Mouse (Mus musculus) common myeloid progenitor, adult 5-6 weeks (primary cell): ENCODE results near the gene Scrt2. TPM values are rescaled to one million over a fixed set of nuclear protein-coding genes. Genes with fewer than 3 reads are reported as not detected.

Experiments
- ATAC-seq: replicated peaks from 2 replicates; pipeline ENCODE4 v1.8.0; 2016; ENCODE audit warnings: low read depth, mild to moderate bottlenecking, moderate TSS enrichment, inconsistent platforms; ENCODE audit not compliant: poor library complexity, severe bottlenecking
- total RNA-seq: library from RNA; stranded (forward); fragments of 200-1000, 187-1606 nt; gene quantifications from 2 replicates; pipeline ENCODE4 v1.2.3, GENCODE M21; 2017

Scrt2 gene
- total RNA-seq, 1 experiment from 2014 or later: not detected

DNA sequence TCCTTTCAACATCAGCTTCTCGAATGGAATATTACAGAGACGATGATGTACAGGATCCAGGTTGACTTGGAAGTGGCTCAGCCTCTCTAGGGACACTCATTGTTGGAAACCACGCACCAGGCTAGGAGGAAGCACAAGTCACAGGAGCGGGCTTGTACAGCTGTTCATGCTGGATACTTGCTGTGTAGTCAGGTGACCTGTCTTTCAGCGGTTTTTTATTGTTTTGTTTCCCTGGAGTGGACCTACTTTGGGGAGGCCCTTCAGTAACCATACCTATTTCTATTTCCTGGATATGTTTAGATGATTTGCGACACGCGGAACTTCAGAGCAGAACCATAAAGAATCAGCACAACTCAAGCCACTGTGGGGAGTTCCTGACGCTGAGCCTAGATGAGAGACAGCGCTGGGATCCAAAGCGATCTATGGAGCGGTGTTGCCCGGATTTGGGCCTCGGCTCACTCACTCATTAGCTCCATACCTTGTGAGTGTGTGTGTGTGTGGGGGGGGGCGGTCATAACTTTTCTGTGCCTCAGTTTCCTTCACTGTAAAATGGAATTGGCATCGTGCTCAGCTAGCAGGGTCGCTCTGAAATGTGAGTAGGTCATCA, 23.5 kb downstream of the Scrt2 start:
- peak; percentile 24 for ATAC-seq

DNA sequence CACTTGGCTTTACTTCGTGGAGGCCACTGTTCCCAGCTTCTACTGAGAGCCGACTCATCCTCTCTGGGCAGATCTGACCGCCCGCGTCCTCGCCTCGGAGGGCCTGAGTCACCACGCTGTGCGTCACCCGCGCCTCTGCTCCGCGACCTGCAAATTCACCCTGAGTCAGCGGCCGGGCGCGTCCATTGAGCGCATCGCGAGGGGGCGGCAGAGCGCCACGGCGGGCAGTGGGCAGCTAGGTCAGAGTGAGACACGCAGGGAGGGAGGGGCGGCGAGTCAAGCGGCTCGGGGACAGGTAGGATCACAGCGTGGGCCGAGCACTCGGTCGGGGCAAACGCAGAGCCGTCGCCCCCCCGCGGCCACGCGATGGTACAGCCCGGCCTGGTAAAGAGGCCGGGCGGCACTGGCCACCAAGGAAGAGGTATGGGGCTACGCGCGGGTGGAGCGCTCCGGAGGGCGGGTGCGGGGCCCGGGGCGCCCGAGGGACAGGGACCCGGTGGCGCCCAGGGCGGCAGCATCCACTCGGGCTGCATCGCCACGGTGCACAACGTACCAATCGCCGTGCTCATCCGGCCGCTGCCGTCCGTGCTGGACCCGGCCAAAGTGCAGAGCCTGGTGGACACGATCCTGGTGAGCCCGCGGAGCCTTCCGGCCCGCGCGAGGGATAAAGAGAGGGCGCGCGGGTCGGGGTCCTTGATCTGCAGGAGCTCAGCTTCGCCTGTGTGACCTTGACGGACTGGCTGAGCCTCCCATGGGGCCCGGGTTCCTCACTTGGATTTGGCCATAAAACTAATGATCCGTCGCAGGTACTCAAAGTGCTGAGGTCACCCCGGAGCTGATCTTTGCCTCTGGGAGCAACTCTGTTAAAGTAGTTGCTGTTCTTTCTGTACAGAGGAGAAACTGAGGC, 24.2 kb downstream of the Scrt2 start, which contains the start of gene Srxn1:
Gene Srxn1, plus strand, starts transcription at position 199 of the 907 bp plus-strand sequence.
- peak; percentile 90 for ATAC-seq

DNA sequence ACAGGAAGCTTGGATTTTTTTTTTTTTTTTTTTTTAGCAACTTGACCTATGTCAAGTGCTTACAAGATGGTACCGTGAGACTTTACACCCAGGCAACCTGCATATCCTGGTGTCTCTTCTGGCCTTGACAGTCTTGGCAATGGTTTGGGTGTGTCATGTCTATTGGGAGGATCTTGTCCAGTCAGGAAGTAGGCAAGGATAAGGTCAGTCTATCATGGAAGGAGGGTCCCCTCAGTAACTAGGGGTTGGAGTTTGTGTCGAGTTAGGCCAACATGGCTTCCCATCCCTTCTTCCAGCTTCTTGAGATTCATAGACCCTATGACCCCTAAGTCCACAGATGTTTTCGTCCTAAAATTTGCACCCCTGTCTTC, 24.9 kb downstream of the Scrt2 start:
- ATAC-seq: no peak

DNA sequence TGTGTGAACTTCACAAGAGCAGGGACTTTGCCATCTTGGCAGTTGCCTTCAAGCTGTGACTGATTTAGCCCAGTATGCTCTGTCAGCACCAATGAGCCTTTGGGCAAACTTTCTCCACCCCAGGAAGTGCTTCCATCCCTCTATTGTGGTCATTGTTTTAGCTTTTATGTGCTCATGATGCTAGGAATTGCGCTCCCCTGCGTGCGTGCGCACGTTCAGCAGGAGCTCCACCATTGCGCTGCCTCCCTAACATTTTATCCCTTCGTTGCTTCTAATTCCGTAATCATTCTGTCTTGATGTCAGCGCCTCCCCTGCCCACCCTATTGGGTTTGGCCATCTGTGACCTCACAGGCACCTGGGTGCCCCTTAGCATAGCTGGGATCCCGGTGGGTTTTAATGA, 25.3 kb downstream of the Scrt2 start:
- ATAC-seq: no peak

DNA sequence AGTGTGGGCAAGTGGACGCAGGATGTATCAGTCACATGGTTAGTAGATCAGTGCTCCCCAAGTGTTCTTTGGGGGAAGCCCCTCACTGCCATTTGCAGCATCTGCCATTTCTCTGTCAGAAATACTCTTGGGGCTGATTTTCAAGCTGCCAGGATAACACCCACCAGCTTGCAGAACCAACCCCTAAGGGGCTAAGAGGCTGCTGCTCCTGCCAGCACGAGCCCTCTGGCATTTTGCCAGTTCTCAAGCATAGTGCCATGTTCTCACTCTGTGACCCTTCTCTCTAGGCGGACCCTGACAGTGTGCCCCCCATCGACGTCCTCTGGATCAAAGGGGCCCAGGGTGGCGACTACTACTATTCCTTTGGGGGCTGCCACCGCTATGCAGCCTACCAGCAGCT, 27.4 kb downstream of the Scrt2 start:
- no peak for ATAC-seq

DNA sequence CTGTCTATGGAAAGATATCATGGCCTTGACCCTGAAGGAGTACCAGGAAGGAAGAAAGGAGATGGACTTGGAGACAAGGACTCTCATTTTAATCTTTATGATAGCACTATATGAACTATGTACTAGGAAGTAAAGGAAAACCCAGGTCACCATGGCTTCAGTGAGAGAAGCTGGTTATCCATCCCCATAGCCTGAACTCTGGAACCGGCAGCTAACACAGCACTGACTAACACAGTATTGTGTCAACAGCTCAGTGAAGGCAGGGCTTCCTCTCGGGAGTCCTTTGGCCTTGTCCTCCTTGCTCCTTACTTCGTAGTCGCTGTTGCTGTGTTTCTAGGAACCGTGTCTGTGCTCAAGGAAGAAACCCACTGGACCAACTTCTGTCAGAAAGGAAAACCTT, 28.1 kb downstream of the Scrt2 start:
- no peak for ATAC-seq

DNA sequence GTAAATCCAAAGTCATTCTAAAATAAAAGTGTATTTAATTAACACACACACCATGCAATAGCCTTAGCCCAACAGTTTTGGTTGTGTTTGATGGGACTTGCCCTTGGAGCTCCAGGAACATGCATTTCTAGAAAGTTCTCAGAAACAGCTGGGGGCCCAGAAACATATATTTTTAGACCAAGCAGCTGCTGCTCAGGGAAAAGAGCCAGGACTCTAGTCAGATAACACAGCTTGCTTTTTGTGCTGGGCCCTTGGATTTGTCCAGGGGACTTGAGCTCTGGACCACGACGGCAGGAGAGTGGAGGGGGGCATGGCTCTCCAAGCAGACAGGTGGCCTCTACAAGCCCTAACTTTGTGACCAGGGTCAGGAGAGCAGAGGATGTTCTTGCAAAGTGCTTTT, 30.0 kb downstream of the Scrt2 start:
- ATAC-seq: no peak

DNA sequence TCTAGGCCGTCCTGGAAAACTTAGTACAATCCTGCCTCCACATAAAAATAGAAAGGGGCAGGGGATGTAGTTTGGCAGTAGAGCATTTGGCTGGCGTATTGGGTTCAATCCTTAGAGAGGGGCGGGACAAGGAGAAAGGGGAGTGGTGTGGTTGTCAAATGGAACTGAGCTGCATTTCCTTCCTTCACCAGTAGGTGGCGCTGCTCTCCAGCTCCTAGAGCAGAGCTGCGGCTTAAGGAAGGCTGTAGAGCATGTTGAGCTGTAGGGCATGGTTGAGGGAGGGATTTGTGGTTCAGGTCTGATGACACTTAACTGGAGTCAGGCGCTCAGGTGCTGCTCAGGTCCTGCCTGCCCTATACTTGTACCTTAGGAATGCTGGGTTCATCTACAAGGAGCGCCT, 30.6 kb downstream of the Scrt2 start:
- peak; percentile 83 for ATAC-seq

DNA sequence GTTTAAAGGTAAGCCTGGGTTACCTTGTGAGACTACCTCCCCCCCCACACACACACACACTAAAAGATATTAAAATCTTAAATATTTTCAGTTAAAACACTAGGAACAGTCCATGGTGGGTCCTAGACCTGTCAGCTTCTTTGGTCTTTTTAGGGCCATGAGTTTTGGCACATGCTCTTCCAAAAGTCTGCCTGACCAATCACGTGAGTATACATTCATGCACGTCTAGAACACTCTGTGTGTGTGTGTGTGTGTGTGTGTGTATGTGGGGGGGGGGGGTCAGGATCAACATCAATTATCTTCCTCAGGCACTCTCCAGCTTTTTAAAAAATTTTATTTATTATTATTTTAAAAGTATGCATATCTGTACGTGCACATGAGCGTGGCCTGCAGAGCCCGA, 31.2 kb downstream of the Scrt2 start:
- ATAC-seq: no peak

DNA sequence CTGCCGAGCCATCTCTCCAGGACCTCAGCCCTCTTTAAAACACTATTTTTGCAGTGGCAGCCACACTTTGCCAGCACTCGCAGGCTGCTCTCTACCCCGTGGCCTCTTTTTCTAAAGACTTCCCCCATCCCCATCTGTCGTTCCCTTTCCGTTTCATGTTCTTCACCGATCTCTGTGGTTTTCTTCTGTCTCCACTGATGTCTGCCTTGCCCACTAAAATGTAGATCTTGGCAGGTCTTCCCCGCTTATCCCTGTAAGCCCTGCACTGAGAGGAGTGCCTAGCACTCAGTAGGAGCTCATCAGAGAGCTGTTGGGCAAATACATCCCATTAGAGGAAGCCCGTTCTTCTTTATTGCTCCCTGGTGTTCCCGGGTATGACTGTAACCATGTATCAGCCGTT, 31.6 kb downstream of the Scrt2 start:
- ATAC-seq: peak; percentile 47

DNA sequence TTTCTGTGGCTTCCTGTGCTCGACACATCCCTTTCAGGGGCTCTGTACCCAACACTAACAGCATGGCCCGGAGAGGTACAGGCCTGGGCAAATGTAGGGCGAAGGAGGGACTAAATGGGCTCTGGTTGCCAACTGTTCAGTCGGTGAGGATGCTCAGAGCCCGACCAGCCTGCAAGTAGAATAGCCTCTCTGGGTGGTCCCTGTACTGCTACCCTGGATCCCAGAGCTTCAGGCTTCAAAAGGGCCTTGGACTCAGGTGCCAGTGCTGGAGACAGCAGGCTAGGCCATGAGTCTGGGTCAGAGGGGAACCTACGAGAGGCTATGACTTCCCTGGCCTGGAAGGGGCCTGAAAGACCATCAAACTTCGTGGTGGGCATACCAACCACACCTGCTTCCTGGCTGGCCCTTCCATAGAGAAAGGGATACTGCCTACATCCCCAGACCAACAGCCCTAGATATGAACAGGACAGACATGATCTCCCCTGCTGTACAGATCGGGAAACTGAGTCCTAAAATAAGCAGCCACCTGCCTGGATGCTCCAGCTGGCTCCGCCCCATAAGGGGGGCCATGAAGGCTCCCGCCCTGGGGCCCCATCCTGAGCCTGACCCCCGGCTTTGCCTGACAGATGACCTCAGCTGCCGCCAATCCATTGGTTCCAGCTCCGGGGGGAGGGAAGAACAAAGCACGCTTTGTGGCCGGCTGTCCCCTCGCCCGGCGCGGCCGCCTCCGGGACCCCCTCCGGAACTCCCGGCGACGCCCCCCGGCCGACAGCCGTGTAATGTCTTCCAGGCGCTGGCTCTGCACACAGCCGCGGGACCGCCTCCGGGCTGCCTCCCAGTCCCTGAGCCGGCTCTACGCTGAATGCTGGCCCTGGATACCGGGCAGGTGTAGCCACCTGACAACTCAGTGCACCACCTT, 33.0 kb downstream of the Scrt2 start:
- ATAC-seq: no peak

DNA sequence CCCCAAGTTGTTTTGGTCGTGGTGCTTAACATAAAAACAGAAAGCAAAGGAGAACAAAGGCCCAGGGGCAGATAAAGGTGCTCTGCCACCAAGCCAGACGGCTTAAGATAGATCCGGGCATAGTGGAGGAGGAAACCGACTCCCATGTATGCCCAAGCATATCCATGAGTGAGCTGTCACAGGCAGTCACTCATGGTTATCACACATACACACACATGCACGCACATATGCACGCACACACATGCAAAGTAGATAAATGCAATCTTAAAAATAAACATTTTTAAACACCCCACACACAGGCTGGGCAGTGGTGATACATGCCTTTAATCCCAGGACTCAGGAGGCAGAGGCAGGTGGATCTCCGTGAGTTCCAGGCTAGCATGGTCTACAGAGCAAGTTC, 36.4 kb downstream of the Scrt2 start:
- no peak for ATAC-seq

DNA sequence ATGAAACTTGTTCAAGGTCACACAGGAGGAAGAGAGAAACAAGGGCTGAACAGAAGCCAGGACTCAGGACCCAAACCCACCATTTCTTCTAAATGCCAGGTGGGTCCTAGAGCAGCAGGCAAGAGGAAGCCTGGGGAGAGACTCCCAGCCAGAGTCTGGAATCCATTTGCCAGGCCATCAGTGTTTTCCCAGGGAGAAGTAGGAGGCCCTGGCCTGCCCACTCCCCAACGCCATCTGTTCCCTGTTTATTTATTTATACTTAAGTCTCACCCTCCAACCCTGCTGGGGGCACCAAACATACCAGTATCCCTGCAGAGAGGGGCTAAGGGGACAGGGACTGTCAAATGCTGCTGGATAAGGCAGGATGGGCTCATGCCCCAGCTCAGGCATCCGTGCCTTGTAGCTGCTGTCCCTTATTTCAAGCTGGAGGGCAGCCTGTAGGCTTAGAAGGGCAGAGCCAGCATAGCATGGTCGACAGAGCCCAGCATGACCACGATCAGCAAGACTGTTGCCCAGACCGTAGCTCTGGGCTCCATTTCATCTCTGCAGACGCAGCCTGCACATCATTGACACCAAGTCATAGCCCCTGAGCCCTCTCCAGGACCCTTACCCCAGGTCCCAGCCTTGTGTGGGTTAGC, 38.0 kb downstream of the Scrt2 start:
- no peak for ATAC-seq

DNA sequence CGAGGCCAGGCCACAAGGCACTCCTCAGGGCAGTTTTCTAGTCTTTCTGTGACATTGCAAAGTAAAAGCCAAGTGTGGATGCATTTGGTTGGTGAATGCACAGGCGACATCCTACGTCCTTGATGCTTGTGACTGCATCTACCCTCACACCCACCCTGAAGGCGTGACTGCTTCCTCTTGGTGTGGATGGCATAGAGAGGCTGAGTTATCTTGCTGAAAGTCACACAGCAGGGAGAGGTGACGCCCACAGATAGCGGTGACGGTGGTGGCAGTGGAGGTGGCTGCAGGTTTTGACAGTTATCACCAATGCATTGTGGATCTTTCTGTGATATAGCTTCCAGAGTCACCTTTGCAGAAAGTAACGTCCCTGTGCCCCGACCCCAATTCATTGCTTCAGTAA, 41.6 kb downstream of the Scrt2 start:
- ATAC-seq: peak; percentile 91

DNA sequence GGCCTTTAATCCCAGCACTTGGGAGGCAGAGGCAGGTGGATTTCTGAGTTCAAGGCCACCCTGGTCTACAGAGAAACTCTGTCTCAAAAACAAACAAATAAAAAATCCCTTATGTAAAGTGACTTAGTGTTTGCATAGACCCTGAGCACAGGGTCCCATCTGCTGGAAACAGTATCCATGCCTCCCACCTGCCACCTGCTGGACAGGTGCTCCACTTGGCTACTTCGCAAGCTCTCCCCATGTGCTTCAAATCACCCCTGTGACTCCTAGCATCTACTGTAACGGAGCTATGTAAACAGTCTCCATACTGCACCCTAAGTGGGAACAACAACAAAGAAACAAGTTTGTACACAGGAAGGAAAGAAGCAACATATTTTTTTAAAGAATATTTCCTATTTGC, 47.3 kb downstream of the Scrt2 start:
- ATAC-seq: no peak

DNA sequence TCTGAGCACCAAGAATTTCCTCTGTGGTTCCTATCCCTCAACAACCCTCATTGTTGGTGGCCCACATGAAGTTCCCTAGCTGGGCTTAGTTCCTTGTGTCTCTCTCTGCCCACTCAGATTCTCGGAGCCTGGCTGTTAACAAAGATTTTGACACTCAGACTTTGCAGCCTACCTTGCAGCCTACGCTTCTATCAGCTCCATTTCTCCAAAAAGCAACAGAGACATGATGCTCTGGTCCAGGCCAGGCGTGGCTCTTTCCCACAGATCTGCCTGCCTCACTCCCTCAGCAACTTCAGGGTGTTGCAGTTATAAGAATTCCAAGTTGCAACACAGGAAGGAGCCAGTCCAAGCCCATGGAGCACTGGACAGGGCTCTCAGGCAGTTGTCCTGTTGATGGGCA, 48.4 kb downstream of the Scrt2 start:
- ATAC-seq: no peak

DNA sequence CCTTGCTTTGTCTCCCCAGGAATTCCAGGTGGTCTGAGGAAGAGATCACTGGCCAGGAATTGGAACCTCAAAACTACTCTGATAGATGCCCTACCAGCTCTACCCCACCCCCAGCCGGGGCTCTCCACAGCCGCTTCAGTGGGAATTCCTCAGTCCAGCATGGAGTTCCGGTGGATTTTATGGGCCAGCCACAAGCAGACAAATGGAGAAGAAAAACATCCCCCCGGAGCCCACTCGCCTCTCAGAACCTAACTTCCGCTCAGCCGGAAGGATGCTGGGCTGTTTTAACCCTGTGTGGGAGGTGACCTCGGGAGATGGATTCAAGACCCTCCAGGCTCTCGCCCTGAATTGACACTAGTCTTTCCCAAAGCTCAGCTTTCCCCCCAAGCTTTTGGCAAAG, 50.7 kb downstream of the Scrt2 start:
- no peak for ATAC-seq

DNA sequence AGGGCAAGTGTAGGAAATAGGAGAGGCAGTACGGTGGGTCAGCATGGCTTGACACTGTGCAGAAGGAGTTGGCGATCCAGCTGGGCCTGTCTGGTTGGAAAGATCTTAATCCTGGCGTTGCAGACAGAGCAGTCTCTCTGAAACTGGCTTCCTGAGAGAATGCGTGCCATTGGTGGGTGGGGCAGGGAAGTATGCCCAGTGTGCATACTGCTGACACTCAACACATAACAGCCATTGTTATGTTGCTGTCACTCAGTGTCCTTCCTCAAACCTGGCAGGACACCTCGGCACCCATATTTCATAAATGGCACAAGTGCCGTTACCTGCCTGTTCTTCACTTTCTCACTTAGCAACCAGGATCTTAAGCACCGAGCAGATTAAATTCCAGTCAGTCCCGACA, 51.4 kb downstream of the Scrt2 start:
- no peak for ATAC-seq

DNA sequence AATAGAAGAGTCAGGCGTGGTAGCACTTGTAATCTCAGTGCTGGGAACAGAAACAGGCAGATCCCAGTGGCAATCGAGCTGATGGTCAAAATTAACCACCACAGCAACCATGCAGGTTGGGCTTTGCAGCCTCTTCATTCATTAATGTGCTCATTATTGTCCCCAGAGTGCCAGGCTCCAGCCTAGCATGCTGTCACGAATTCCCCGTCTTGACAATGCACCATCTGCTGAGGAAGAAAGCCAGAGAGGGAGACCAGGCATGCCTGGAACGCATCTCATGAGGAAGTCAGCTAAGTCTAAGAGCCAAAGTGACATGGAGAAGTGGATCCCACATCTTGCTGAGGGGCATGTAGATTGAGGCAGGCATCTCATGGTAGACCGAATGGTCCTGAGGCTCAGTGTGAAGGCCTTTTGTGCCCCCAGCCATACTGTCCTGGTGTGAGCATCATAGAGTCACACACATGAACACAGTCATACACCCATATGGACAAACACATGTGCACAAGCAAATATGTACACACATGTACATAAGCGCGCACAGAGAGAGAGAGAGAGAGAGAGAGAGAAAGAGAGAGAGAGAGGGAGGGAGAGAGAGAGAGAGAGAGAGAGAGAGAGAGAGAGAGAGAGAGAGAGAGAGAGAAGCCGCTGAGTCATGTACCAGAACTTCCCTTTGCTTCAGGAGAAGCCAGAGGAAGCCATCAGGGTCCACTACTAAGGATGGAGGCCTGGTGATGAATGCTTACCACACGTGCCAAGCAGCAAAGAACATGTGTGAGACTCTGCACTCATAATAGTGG, 58.1 kb downstream of the Scrt2 start:
- ATAC-seq: no peak
